Mouse (Mus musculus) layer of hippocampus, postnatal 36 days (tissue): ENCODE results near the gene S100pbp. TPM values are rescaled to one million over a fixed set of nuclear protein-coding genes. Genes with fewer than 3 reads are reported as not detected.

ENCODE experiments used
- DNase-seq, 2 experiments: peaks; one replicate each; pipeline ENCODE4 v3.0.0; 2022
- total RNA-seq, 2 experiments: library from RNA; stranded (reverse); gene quantifications; 2 replicates each; pipeline ENCODE4 v1.2.3; 2021

S100pbp gene
- total RNA-seq, 2 experiments from 2014 or later, result 31.8 to 34.8 TPM

DNA sequence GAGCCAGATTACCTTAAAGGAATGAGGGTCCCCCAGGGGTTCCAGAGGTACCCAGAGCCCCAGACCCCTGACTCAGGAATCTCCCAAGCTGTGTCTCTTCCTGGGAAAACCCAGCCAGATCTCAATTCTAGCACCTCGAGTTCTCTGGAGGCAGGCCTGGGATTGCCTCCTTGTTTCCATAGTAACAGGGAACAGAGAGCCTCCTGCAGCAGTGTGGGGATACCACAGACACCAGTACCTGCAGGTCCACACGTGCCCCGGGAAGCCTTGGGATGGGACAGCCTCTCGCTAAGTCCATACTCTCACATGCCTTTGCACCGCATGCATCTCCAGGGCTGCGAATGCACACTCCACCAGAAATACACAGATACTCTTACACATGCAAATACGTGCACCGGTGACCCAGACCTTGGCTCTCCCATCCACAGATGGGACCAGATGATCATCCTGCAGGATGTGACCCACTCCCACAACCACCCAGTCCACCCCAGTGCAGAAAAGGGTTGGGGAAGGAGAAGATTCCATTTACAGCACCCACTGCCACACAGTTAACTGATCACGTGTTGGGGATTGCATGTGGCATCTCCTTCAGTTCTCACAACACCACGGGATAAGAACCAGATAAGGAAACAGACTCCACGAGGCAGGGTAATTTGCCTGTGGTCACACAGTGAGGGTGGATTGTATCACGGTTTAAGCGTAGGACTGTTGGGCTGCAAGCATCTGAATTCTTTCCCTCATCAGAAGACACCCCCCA is 60.8 kb downstream of the S100pbp start:
- no peak for DNase-seq

DNA sequence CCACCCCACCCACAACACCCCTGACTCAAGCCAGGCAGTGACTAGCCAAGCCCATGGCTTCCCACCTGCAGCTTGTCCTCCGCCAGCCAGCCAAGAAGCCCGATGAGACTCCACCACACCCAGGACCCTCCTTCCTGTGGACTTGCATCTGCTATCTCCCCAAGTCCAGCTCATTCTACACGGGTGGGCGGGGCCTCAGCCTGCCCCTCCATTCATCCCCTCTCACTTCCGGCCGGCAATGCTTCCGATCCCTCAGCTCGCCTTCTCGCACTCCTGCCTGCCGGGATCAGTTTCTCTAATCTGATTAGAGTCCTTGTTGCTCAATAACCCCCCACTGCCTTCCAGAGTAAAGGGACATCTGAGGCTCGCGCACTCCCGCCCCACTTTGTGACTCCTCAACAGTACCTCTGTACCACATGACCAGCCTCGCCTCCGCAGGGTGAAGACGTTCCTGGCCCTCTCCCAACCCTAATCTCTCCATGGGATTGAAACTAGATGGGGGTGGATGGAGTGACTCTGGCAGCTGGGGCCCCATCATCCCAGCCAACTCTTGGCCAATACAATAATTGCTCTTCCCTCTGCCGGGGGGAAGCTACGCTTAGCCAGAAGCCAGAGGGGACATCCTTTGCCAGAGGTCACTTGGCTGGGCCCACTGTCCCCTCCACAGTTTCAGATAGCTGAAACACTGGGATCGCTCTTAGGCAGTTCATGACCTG is 63.6 kb downstream of the S100pbp start:
- DNase-seq, result no peak

DNA sequence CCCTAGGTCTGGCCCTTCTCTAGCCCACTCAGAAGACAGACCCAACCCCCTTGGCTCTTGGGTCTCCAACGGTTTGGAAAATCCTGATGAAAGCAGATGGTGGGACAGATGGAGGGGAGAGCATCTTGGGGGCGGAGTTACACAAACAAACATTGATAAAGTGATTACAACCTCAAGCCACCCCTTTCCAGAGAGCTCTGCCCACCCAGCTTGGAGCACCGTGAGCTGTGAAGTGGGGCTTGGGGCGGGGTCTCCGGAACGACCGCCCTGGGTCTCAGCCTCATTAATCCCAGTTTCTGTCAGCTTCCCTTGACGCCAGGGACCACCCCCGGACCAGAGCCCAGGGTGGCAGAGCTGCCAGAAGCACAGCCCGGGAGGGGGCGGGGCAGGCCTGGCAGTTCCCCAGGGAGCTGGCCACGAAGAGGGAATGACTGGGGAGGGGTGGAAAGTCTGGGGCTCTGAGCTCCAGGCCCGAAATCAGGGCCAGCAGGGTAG is 64.8 kb downstream of the S100pbp start:
- peak; percentile 87 to 89 for DNase-seq

DNA sequence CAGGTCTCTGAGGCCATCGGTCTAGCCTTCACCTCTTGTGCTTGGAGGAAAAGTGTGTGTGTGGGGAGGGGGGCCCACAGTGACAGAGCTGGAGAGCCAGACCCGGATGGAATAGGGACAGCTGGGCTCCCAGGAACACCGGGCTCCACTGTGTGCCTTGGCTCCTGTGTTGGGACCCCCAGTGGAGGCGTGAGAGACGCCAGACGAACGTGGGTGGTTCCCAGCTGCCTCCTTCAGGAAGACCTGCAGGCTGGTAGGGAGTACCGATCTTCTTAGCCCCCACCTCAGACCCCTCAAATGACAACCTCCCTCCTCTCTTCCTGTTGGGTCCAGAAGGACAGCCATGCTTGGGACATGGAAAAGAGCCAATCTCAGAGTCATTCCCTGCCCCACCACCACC is 66.8 kb downstream of the S100pbp start:
- DNase-seq, result peak in 1 of 2 experiments; percentile 81

DNA sequence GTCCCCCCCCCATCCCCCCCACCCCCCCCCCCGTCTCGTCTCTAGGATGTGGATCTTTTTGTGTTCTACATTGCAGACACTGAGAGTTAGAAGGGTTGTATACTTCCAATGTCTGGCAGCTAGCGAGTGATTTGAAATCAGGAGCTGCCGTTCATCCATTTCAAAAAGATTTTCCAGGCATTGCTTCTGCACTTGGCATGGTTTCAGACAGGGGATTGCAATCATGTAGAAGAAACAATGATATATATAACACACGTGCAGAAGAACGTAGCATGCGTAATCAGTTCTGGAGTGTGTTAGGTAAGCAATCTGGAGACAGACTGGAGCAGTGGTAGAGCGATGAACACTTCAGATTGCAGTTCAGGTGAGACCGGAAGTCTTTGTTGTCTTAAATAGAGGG is 67.4 kb downstream of the S100pbp start:
- DNase-seq, result no peak

DNA sequence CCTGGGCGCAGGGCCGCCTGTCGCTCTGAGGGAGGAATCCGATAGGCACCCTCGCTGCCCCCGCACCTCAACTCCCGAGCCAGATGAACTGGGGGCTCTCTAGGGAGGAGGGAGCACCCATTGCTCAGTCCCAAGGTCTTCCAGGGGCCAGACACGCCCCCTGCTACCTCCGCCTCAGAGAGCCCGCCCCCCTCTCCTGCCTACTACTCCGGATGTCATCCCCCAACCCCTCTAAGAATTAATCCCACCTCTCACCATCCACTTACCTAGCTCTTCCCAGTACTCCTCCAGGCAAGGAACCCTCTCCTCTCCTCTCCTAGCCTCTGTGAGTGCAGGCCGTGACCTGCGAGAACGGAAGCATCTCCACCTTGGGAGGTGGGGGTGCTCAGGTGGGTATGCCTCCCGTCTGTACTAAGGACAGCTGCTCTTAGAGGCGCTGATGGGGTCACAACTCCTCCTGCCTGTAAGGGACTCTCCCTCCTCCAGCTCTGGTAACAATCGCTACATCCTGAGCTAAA is 67.9 kb downstream of the S100pbp start, which contains the start of gene Hpca:
TSS of gene Hpca (minus strand) at position 468 of the 518 bp plus-strand sequence.
- DNase-seq, result no peak

DNA sequence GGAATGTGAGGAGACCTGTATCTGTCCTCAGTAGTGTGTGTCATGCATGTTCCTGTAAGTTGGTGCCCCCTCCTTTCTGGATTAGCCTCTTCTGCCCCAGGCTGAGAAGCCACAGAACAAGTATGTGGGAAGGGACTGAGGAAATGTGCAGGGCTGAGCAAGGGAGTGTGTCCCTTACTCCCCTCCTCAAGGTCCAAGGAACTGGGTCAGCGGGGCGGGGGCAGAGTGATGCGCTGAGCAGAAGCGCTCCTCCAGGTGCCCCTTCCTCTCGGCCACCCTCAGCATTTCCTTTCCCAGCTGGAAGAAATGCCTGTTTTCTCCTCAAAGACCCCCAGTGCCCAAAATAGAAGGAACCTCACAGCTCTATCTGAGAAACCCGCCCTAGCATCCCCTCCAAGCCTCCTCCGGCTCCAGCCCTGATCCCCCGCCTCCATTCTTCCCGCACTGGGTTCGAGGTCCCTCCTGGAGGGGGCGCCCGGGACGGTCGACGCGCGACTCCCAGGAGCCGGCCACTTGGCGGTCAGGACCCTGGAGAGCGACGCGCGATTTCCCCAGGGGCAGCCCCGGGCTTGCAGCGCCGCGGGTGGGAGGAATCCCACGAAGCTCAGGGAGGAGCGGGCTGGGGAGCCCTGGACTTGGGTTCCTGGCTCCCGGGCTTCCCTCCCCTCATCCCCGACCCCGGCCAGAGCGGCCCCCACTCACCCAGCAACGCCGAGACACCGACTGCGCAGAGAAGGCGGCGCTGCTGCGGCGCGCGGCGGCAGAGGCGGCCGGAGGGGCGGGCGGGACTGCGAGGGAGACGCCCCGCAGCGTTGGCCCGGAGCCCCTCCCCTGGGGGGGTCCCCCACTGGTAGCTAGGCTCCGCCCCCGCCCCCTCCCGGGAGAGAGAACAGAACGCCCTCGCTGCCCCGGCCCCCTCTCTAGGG is 68.7 kb downstream of the S100pbp start:
- DNase-seq, result peak; percentile 80

DNA sequence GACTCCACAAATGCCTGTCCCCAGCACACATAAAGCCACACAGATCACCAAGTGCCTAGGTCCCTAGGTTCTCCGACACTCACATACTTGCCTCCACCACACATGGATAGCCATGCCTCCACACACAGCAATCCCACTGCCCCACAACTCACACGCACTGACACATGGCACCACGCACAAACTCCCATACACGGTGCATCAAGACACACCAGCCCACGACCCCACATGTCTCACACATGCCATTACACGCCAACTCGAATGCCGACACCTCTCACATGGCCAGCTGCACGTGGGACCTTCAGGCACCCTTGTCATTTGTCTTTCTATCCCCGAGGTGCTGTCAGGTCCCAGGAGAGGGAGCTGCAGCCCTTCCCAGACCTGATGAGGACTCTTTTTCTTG is 69.8 kb downstream of the S100pbp start:
- no peak for DNase-seq

DNA sequence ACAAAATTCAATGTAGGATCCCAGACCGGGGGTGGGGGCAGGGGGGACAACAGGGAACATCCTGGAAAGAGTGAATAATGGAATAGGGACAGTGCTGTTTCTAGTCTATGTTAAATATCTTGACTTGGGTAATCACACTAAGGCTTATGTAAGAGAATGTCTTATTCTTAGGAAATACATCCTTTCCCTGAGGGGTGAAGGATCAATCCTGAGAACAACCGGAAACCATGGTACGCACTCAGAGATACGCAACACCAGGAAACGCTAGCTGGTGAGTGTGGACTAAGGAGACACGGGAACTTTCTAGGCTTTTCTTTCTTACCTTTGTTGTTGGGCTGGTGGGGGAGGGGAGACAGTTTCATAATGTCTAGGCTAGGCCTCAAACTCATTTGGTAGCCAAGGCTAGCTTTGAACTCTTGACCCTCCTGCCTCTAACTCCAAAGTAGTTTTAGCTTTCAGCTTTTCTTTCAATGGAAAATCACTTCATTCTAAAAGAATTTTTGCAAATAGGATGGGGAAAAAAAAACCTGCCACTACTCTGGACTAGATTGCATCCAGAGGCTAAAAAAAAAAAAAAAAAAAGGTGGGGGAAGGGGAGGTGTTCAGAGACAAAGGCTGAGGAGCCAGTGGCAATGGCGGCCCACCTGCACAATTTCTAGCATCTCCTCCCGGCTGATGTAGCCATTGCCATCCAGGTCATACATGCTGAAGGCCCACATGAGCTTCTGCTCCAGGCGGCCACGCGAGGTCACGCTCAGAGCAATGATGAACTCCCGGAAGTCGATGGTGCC is 71.6 kb downstream of the S100pbp start:
- DNase-seq, result no peak

DNA sequence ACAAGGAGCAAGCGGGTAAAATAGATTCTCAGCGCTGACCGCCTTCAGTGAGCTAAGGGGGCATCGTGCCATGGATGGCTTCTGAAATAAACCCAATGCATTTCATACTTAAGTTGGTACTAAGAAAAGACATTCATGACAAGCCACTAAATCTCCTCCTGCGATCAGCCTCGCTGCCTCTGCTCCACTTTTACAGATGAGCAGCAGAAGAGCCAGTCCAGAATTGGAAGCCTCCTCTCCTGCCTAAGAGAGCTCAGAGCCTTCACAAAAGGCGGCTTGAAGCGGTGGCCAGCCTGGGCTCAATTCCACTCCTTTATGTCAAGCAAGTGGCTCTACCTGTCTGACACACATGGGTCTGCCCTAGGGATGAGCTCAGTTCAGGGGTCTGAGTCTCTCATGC is 72.8 kb downstream of the S100pbp start:
- no peak for DNase-seq

DNA sequence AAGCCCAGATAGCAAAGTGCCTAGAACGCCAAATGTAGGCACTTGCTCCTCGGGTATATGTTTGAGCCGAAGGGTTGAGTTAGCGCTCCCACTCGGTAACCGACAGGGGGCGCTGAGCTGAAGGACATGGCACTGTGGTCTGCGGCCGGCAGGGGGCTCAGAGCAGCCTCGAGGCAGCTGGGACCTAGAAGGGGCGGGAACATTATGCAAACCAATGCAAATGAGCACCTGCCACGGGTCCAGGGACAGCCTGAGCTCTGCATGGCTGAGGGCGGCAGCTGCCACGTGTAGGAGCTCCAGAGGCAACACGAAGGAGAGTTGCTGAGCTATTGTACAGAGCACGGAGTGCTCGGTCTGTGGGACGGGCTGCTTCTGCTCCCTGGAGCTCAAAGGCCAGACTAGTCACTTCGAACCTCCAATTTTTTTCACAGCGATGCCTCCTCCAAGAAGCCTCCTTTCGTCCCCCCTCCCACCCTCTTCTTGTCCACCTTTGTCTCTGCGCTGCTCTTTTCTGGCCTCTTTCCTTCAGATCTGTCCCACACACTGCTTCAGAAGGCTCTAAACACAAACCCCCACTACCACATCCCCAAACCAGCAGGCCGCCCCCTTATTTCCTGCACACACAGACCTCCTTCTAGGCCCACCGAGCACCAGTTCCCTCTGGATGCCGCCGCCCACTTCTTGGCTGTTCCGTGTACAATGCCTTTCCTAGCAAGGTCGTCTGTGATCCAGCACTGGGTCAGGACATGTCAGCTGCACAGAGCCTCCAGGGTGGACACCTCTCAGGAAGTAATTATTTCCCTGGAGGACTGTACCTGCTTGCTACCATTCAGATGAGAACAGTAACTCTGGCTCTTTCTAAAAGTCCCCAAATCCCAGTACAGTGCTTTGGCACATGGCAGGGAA is 76.2 kb downstream of the S100pbp start:
- DNase-seq, result peak; percentile 83 to 88

DNA sequence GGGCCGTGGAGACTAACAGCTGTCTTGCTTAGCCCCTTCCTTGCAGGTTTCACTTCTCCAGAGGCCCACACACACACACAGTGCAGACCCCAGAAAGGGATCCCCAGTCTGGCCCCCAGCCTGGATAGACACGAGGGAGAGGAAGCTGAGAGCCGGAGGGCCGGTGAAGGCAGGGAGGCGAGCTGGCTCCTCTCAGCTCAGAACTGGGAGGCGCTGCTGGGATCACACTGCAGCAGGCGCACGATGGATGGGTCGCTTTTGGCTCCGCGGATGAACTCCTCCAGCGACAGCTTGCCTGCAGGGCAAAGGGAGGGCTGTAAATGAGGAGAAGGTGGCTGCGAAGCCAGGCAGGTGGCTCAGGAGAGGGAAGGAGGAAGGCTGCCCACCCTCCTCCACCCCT is 77.3 kb downstream of the S100pbp start:
- DNase-seq, result no peak

DNA sequence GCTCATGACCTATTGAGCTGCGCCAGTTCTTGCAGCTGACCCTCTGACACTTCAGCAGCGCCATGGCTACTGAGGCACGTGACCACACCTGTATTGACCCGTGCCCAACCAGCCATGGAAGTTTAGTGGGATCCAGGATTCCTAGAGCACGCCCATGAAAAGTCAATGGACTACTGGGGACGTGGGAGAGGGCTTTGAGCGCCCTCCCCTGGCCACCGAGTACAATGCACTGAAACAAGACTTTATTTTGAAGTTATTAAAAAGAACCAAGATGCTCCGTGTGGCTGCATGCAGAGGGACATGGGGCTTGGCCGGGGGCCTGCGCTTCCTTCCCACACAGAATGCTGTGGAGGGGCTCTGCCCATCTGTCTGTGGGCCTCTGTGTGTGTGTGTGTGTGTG is 78.2 kb downstream of the S100pbp start:
- no peak for DNase-seq

DNA sequence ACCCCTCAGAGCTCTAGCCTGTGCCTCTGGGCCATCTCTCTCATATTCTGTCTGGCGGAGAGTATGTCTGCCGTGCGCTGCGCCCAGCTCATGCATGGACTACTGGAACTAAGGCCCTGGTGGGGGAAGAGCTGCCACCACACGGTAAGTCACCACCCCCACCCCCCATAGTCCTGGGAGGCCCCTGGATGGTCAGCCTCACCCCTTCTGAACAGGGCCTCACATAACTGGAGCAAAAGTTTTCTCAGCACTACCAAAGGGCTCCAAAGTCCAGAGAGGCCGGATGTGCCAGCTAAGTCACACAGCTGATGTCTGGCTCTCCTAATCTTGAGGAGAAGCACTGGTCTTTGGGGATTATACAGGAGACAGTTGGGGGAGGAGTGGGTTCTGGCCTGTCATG is 78.7 kb downstream of the S100pbp start:
- no peak for DNase-seq

DNA sequence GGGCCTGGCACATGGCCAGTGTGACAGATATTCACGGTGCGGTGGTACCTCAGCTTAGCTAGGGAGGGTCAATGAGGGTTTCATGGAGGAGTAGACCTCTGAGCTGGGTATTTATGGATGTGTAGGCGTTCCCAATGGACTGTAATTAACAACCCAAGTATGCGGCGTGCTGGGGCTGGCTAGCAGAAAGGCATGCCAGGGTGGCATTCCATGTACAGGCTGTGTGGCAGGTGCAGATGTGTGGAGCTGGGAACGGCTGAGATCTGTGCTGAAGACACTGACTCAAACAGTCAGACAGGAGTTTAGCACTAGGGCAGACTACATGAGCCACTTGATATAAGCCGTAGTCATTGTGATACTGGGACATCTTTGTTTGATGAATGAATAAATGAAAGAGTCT is 80.9 kb downstream of the S100pbp start:
- no peak for DNase-seq

DNA sequence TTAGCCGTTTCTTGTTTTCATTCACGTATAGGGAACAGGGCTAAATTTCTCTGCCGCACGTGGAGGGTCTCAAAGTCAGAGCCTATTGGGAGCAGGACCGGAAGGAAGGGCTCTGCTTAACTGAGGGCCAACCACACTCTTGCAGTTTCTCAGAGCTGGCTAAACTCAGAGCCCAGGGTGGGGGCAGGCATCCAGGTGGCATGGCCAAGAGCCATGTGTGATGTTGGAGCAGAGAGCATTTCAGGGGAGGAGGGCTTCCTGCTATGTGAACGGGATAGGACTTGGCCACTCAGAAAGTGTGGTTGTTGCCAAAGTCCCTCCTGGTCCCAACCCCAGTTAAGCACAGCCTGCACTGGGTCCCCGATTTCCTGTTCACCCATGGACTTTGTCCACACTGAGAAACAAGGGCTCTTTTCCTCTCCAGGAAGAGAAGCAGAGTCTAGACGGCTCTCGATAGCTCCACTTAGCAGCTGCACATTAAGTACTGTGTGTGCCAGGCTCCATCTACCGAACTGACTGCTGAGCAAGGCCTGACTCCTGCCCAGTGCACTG is 82.1 kb downstream of the S100pbp start:
- no peak for DNase-seq

DNA sequence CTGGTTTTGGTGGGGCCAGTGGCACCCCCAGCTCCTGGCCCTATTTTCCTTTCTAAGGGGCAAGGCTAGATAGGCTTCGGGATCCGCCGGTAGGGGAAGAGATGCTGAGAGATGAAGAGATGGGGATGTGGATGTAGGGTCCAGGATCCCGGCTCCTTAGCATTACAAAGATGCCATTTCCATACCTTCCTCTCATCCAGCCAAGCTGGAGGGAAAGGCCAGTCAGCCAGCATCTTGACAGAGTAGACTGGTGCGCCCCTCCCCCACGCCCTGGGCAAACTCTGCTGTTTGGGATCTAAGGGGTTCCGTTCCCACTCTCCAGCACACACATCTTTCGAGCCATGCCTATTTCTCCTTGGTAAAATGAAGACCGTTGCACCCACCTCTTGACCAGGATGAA is 83.5 kb downstream of the S100pbp start:
- no peak for DNase-seq

DNA sequence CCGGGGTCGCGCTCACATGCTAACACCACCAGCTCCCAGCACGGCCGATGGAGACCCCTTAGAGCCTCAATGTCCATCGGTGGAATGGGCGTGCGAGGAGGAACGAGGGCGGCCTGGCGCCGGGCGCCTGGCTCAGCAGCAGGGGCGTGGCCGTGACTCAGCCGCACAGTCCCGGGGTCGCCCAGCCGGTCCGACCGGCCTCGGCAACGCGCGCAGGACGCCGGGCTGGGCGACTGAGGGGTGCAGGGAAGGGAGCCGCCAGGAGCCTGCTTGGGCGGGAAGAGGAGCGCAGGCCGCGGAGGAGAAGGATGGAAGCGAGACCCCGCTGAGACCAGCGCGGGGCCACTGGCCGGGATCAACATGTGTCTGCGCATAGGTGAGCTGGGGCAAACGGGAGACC is 84.2 kb downstream of the S100pbp start, which contains the start of gene Tmem54:
TSS of gene Tmem54 (plus strand) at position 193 of the 400 bp plus-strand sequence.
- no peak for DNase-seq

DNA sequence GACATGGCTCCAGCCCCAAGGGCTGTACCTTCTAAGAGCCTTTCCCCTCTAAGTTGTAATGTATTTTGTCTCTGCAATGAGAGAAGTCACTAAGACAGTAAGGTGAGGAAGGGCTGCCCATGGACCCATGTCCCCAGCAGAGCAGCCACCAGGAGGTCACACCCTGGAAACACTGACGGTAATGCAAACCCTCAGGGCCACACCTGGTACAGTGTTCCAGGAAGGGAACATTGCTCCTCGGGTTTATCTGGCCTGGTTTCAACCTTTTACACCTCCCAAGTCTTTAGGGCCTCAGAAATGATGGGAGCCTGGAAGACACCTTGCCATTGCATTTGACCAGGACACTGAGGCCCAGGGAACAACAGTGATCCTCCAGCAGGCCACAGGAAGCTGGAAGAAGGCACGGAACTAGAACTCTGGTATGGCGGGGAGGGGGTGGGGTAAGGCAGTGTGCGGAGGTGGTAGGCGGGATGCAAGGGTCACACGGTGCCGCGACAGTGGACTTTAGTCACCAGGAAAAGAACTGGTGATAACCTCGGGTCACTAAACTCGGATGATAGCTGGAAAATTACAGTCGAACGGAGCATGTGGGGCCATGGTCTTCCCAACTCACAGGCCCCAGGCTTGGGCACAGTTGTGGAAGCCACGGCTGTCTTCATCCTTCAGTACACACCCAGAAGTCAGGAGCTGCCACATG is 87.2 kb downstream of the S100pbp start:
- no peak for DNase-seq
